Mouse (Mus musculus) megakaryocyte, embryonic 14.5 days (primary cell): ENCODE measurements around the gene Gm6502. TPM values are rescaled to one million over a fixed set of nuclear protein-coding genes. Genes with fewer than 3 reads are reported as not detected.
"Not testable (repeated sequence)": the region's sequence is repeated elsewhere in the genome, so short reads cannot be mapped to it uniquely, and the experiment has no call there.

Source experiments
- H3K27me3 ChIP-seq: replicated peaks from 2 replicates; pipeline ENCODE3; 2012; ENCODE audit warnings: inconsistent platforms
- H3K36me3 ChIP-seq: replicated peaks from 2 replicates; pipeline ENCODE3; 2012; ENCODE audit warnings: low read length, inconsistent platforms, mixed read lengths
- H3K4me1 ChIP-seq: 2 replicates; pipeline ENCODE4 v1.6.1; 2012; ENCODE audit warnings: inconsistent platforms
- H3K4me3 ChIP-seq: replicated peaks from 2 replicates; pipeline ENCODE3; 2012; ENCODE audit warnings: moderate library complexity, mild to moderate bottlenecking, inconsistent platforms
- H3K9me3 ChIP-seq: 2 replicates; pipeline ENCODE4 v1.6.1; 2012; ENCODE audit warnings: inconsistent platforms
- polyA plus RNA-seq: library from polyadenylated mRNA; stranded (reverse); fragments of >175 nt; gene quantifications from 2 replicates; pipeline ENCODE4 v1.2.3, GENCODE M21; 2012; ENCODE audit warnings: low replicate concordance; ENCODE audit not compliant: insufficient read depth

Gene Gm6502
- polyA plus RNA-seq: not detected in 2 replicates

GRCm38 (mm10) chr5:94314135-94314534 lies at the start of gene Gm6502:
Gm6502 (plus strand) TSS chr5:94314435.
- not testable (repeated sequence) for H3K4me1 ChIP-seq, H3K4me3 ChIP-seq, H3K27me3 ChIP-seq, H3K9me3 ChIP-seq, H3K36me3 ChIP-seq

GRCm38 (mm10) chr5:94306696-94307095 lies 7.5 kb upstream of the Gm6502 start, which contains the start of gene A430089I19Rik:
A430089I19Rik (minus strand) TSS chr5:94306796.
- not testable (repeated sequence) for H3K4me3 ChIP-seq, H3K27me3 ChIP-seq, H3K9me3 ChIP-seq, H3K36me3 ChIP-seq, H3K4me1 ChIP-seq

GRCm38 (mm10) chr5:94339449-94339848 lies 25.2 kb downstream of the Gm6502 start, which contains the start of gene AA792892:
AA792892 (plus strand) TSS chr5:94339749.
- not testable (repeated sequence) for H3K9me3 ChIP-seq, H3K36me3 ChIP-seq, H3K4me3 ChIP-seq, H3K4me1 ChIP-seq, H3K27me3 ChIP-seq

Other genes starting within 250 kb of the Gm6502 start
- not detected in 2 replicates for gene BC061212, start 243.9 kb upstream of the Gm6502 start, polyA plus RNA-seq
- gene Gm6351, start 238.1 kb upstream of the Gm6502 start, polyA plus RNA-seq: not detected in 2 replicates
- gene Gm3106, start 96.4 kb upstream of the Gm6502 start, polyA plus RNA-seq: not detected in 2 replicates
- gene A430089I19Rik, start 7.6 kb upstream of the Gm6502 start, polyA plus RNA-seq: not detected in 2 replicates
- gene AA792892, start 25.3 kb downstream of the Gm6502 start, polyA plus RNA-seq: not detected in 2 replicates
- not detected in 2 replicates for gene Gm7682, start 131.3 kb downstream of the Gm6502 start, polyA plus RNA-seq
- gene Gm3139, start 211.9 kb downstream of the Gm6502 start, polyA plus RNA-seq: not detected in 2 replicates